Mouse (Mus musculus) stomach, embryonic 16.5 days (tissue): ENCODE measurements at regions not wholly inside any gene's neighbourhood (a gene's known extent, or its start where the extent isn't known, plus 50 kb on each side); places are given as distances from the start of the nearest gene placed in this dataset.

Source experiments
- ATAC-seq: fragments of 200-750 bp; cut with Nextera tagmentation; 2 replicates; pipeline ENCODE4 v1.8.0; 2017; ENCODE audit warnings: moderate number of reproducible peaks, moderate TSS enrichment; ENCODE audit not compliant: insufficient read depth, low FRiP score
- H3K27ac ChIP-seq: fragments of 300-500 bp; sonication (generic); 2 replicates; pipeline ENCODE4 v1.5.1; 2014; ENCODE audit warnings: low read length
- H3K27me3 ChIP-seq: fragments of 300-500 bp; sonication (generic); 2 replicates; pipeline ENCODE4 v1.6.1; 2014; ENCODE audit warnings: low read length, control low read depth, mixed read lengths; ENCODE audit not compliant: control insufficient read depth, insufficient read depth
- H3K36me3 ChIP-seq: fragments of 300-500 bp; sonication (generic); 2 replicates; pipeline ENCODE4 v1.6.1; 2014; ENCODE audit warnings: low read length; ENCODE audit not compliant: control insufficient read depth, insufficient read depth
- H3K4me1 ChIP-seq: fragments of 300-500 bp; sonication (generic); 2 replicates; pipeline ENCODE4 v1.6.1; 2014; ENCODE audit warnings: low read length, control low read depth, mixed read lengths; ENCODE audit not compliant: control insufficient read depth, insufficient read depth
- H3K4me2 ChIP-seq: fragments of 300-500 bp; sonication (generic); 2 replicates; pipeline ENCODE4 v1.6.1; 2014; ENCODE audit warnings: low read depth, low read length, mixed read lengths
- H3K4me3 ChIP-seq: fragments of 300-500 bp; sonication (generic); replicated peaks from 2 replicates; pipeline ENCODE4 v1.5.1; 2014; ENCODE audit warnings: mild to moderate bottlenecking, low read length
- H3K9ac ChIP-seq: fragments of 300-500 bp; sonication (generic); 2 replicates; pipeline ENCODE4 v1.6.1; 2014; ENCODE audit warnings: low read length
- H3K9me3 ChIP-seq: fragments of 300-500 bp; sonication (generic); replicated peaks from 2 replicates; pipeline ENCODE4 v1.6.1; 2016; ENCODE audit warnings: low read length, control low read depth; ENCODE audit not compliant: control insufficient read depth
- WGBS: fragments of 180-500 bp; shearing (Covaris S2); extraction: QIAGEN DNeasy Blood & Tissue Kit; methylation state at CpG from one replicate; pipeline ENCODE4 v1.1.7; 2014; 5-methylcytosine and 5-hydroxymethylcytosine counted together

DNA sequence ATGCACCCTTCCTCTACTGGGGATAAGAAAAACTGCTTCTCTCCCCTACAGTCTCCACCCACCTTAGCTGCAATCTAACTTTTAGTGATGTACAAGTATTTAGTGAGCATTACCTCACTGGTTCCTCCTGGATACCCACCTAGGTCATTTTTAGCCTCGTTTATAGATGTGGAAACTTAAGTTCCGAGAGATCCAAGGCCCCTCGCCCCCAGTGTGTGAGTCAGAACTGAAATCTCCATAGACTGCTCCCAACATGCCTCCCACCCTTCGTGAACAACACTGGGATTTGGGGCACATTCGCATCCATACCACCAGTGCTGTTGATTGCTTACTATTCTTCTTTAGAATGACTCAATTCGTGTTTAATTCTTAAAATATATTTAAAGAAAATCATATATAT is 52.2 kb upstream of the Cdh5 start:
- ATAC-seq, result no peak

GRCm38 (mm10) chr8:104050694-104051539 is 50.5 kb upstream of the Cdh5 start:
- H3K4me1 ChIP-seq, result 0 out of 2 replicates have a peak, but pooled peaks cover 2% of the 10 kb centered on the region
- peak overlapping the region; percentile 26; the same call in 1 of the 2 replicates for H3K4me2 ChIP-seq
- no peak overlapping the region for H3K27ac ChIP-seq
- WGBS, result 27% methylated on average over 15 of the region's 15 CpGs
- ATAC-seq, result peak; percentile 37; the same call in 1 of the 2 replicates
- no peaks in the 10 kb centered on the region for H3K9me3 ChIP-seq
- 0 out of 2 replicates have a peak overlapping the region, but pooled peaks have one; percentile 24 for H3K9ac ChIP-seq
- no peak overlapping the region for H3K4me3 ChIP-seq
- no peaks in the 10 kb centered on the region for H3K36me3 ChIP-seq
- H3K27me3 ChIP-seq, result no peaks in the 10 kb centered on the region

More for the DNA sequence above, 52.2 kb upstream of the Cdh5 start:
- Histone ChIP-seq H3K4me2 (no peak overlapping the region), H3K27me3 (no peaks in the 10 kb centered on the region), H3K9me3 (no peaks in the 10 kb centered on the region), H3K36me3 (no peaks in the 10 kb centered on the region), H3K4me3 (no peak overlapping the region), H3K27ac (no peak overlapping the region), H3K4me1 (0 out of 2 replicates have a peak, but pooled peaks cover 2% of the 10 kb centered on the region), H3K9ac (no peak overlapping the region)
- WGBS, result 79% methylated on average over 6 of the region's 6 CpGs

DNA sequence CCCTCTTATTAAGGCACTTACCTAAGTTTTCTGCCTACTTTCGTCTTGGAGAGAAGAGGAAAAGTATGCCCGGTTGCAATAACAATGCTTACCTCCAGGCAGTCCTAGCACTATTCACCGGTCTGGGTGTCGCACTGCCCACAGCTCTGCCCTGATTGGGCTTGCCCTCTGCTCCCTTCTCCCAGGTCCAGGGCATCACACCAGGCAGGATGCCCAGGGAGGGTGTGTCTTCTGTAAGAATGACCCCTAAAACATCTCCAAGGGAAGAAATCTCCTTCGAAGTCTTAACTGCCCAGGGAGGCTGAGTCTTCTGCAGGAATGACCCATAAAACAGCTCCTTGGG is 49.9 kb upstream of the Cdh5 start:
- no peak for ATAC-seq

More for the DNA sequence above, 49.9 kb upstream of the Cdh5 start:
- Histone ChIP-seq H3K27me3 (no peaks in the 10 kb centered on the region), H3K9ac (no peak overlapping the region), H3K4me1 (0 out of 2 replicates have a peak, but pooled peaks cover 2% of the 10 kb centered on the region), H3K4me3 (no peak overlapping the region), H3K9me3 (no peaks in the 10 kb centered on the region), H3K4me2 (no peak overlapping the region), H3K36me3 (no peaks in the 10 kb centered on the region), H3K27ac (no peak overlapping the region)
- 51% methylated on average over 5 of the region's 5 CpGs for WGBS
